Mouse (Mus musculus) cerebellum, postnatal 10 days (tissue): ENCODE data around the gene Zfp830.

Experiments used
- DNase-seq, 2 experiments: peaks; one replicate each; pipeline ENCODE4 v3.0.0; 2021; ENCODE audit warnings: mixed read lengths in 2 of 2

Gene Zfp830

DNA sequence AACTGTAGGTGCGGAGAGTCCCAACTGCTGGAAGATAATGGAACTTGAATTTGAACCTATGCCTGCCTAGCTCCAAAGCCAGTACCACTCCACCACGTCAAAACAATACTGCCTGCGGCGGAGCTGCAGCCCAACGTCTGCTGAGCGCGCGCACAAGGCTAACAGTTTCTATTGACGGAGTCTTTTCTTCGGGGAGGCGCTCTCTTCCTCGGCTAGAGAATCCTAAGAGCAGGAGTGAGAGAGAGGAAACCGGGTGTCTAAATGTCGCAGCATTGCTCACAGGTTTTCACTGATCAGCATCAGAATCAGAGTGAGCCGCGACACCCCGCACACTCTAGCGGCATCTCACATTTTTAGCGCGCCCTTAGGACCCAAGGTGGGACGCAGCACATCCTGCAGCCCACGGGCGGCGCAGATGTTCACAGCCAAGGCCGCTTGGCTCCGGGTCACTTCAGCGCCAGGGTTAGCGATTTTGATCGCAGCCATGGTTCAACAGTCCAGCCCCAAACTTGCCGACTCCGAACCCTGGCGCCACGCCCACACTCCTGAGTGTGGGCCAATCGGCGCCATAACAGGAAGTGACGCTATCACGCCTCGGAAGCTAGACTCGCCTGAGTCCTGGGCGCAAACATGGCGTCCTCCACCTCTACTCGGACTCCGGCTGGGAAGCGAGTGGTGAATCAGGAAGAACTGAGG, at the start of gene Zfp830, which contains the start of gene Cct6b:
TSS of gene Zfp830 (plus strand) at position 604 of the 696 bp plus-strand sequence.
TSS of gene Cct6b (minus strand) at position 580 of the 696 bp plus-strand sequence.
- DNase-seq = peak; percentile 96 to 97

DNA sequence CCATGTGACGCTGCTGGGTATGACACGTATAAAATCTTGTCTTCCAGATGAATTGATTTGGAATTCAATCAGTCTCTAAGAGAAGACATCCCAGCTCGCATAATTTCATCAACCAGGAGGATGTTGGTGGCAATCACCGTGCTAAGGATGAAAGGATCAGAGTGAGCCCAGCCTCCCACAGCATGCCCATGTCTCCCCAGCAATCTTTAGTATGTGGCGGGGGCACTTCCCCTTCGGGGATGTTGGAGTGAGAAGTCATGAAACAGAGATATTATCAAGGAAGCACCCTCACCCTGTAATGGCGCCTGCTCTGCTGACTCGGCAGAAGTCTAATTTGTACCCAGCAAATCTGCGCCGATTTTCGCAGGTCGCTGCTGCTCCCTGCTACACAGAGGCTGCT, 44.9 kb upstream of the Zfp830 start:
- no peak for DNase-seq

DNA sequence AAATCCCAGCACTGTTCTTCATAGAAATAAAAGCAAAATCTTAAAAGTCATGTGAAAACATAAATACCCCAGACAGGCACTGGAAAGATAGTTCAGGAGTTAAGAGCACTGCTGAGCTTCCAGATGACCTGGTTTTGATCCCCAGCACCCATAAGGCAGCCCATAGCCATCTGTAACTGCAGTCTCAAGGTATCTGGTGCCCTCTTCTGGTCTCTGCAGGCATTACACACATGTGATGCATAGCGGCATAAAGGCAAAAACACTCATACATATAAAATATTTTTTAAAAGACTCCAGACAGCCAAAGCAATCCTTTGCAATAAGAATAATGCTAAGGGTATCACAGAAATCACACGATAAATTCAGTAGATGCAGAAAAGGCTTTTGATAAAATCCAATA, 37.3 kb upstream of the Zfp830 start:
- DNase-seq = peak in 1 of 2 experiments; percentile 17

DNA sequence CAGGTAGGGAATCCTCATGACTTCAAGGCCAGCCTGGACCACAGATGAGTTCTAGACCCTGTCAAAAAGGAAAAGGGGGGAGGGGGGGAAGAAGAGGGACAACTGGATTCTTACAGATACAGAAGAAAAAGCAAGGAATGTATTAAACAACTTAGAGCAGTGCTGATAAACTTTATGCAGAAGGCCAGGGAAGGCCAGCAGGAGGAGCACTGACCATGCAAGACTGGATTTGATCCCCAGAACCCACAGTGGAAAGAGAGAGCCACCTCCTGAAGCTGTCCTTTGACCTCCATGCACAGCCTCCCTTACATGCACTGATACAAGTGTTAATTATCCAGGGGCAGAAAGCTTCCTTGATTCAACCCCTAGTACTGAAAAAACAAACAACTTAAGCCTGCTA, 29.9 kb upstream of the Zfp830 start:
- no peak for DNase-seq

DNA sequence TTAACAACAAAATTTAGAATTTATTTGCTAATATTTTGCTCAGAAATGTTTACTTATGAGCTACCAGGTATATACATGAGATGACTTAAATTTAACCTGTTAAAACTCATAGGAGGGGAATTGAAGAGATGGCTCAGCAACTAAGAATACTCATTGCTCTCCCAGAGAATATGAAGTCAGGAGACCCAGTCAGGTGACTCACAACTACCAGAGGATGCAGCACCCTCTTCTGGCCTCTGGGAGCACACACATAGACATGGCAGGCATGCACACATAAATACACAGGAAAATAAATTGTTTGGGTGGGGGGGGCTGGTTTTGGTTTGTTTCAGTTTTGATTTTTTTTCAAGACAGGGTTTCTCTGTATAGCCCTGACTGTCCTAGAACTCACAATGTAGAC, 25.1 kb upstream of the Zfp830 start:
- DNase-seq = no peak

DNA sequence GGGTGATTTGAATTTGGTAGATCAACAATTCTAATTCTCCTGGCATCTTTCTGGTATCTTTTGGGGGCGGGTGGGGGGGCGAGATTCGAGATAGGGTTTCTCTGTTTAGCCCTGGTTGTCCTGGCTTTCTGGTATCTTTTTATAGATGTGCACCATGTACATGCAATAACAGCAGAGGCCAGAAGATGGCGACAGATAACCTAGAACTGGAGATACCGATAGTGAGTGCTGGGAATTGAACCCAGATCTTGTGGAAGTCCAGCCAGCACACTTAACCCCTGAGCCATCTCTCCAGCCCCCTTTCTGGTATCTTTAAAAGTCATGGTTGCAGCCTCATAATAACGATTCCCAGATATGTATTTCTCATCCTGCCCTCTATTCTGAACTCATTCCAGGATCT, 18.0 kb upstream of the Zfp830 start:
- DNase-seq = peak; percentile 42 to 51

DNA sequence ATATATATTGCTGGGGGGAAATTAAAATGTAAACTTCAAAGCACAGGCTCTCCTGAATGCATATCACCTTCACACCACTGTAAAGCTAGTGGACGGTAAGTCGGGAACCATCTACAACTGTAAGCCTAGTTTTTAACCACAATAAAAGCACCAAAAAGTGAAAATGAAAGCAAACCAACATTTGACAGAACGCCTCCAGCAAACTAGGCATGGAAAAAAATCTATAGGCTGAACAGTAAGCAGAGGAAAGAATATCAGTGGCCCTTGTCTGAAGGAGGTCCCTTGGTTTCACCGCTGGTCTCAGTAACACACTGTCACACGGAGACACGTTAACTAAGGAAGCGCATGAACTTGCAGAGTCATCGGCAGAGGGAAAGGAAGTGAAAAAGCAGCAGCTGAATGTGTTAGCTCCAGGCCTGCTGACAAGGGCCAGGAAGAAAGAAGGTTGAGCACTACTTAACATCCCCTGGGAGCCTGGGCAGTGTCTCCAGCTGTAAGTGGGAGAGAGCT, 17.2 kb upstream of the Zfp830 start:
- no peak for DNase-seq

DNA sequence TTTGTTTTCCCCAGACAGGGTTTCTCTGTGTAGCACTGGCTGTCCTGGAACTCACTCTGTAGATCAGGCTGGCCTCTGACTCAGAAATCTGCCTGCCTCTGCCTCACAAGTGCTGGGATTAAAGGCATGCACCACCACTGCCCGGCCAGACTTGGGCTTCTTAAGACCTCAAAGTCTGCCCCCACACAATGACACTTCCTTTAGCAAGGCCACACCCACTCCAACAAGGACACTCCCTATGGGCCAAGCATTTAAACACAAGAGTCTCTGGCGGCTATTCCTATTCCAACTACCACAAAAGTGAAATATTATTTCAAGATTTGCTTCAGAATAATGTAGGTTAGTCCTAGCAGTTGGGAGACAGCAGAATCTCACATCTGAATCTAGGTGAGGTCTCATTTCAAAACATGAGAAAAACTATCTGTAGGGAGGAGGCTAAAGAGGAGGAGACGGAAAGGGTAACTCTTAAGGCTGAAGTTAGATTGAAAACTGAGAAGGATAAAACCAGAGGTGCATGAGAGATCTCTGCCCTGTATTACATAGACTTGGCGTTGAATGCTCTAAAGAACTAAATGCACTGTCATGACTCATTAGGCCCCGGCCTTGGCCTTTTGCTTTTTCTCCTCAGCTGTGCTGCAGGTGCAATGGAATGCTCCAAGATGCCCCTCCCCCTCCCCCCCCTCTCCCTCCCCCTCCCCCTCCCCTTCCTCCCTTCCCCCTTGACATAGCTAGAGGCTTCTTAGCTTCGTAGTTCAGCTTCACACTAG, 11.6 kb upstream of the Zfp830 start:
- no peak for DNase-seq

DNA sequence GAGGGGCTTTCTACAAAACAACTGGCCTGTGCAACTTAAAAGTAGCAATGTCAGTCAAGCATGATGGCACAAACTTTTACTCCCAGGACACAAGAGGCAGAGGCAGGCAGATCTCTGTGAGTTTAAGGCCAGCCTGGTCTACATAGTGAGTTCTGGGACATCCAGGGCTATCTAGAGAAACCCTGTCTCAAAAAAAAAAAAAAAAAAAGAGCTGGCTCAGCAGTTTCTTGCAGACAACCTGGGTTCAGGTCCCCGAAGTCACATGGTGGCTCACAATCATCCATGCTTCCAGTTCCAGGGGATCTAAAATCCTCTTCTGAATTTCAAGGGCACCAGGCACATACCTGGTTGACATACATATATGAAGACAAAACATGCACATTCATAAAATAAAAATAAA, 8.2 kb upstream of the Zfp830 start:
- DNase-seq = no peak

DNA sequence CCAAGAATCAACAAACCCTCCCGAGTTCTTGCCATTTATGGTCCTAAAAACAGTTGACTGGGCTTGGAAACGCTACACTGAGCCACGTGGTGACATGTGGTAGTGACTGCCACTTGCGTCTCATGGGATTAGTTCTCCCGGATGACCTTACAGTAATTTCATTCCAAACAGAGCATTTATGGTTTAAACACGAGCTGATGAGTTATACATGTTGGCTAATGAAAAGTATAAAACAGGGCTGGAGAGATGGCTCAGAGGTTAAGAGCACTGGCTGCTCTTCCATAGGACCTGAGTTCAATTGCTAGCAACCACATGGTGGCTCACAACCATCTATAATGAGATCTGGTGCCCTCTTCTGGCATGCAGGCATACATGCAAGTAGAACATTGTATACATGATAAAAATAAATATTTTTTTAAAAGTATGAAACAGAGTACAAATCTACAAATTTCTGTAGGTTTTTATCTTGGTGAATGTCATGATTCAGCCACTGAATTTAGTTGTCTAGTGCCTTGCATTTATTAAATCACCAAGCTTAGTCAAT, 1.8 kb upstream of the Zfp830 start:
- no peak for DNase-seq

DNA sequence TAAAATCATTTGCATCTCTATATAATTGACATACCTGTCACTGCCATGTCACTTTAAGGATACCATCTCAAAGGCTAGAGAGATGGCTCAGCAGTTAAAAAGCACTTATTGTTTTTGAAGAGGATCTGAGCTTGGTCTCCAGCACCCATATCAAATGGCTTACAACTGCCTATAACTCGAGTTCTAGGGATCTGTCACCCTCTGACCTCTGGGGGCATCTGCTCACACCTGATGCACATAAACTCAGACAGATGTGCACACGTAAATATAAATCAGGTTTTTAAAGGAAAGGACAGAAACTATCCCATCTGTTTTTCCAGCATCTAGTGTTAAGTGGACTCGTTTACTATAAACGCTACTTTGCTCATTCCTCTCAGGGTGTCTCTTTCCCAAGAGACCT, 884 bp upstream of the Zfp830 start:
- no peak for DNase-seq

DNA sequence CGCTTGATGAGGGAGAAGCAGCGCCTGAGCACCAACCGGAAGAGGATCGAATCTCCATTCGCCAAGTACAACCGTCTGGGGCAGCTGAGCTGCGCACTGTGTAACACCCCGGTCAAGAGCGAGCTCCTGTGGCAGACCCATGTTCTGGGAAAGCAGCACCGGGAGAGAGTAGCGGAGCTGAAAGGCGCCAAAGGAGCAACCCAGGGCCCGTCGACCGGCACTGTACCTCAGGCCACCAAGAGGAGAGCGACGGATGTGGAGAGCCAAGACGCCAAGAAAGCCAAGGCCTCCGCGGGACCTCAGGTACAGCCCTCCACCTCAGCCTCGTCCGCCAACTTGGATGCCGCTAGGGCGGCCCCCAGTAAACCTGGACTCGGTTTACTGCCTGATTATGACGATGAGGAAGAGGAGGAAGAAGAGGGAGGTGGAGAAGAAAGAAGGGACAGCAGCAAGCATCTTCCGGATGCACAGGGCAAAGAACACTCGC, 336 bp downstream of the Zfp830 start:
- DNase-seq = no peak

DNA sequence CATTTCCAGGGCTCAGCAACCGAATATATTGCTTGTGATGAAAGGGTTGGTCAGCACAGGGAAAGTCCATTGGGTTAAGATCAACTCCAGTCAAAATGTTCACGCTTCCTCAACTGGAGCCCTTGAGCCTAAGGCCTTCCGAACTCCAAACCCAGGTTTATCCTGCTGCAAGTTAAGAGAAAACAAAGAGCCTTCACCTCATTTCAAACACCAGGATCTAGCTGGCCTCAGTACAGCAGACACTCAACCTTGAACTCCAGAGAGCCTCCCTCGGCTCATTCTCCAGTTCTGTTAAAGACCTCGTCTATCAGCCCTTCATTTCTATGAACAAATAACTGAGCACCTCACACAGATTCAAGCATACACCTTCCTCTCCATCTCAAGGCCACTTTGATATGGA, 16.0 kb downstream of the Zfp830 start:
- DNase-seq = no peak

DNA sequence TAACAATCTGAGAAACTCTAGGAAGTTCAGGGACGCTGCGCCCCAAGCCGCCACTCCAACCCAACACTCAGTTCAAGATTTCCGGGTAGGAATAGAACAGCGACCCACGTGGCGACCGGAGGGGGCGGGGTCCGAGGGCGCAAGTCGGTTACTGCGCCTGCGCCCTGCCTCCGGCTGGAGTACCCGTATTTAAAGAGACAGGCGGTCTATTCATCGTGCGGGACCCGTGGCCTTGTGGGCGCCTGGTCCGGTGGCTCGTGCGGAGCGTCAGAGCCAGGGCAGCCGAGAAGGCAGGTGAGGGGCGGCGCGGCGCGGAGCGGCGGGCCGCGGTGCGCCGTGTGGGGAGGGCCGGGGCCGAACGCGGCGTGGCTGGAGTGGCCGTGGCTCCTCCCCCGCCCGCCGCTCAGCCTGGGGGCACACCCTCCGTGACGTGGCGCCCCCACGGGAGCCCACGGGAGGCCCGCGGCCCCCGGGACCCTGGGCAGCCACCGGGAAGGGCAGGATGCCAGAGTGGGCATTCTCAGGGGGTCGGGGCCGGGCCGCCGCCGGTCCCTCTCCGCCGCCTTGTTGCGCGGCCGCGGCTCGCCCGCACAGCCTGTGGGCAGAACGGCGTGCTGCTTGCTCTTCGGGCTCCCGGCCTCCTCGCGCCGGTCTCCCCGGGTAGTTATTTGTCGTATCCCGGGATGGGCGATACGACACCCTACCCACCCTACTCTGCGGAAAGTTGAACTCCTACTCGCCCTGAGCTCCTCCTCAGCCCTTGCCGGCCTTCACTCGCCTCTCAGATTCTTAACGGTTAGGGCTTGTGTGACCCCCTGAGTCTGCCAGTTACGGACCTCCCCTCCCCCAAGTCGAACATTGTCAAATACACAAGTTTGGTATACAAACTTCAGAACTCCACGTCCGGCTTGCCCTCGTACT, 17.1 kb downstream of the Zfp830 start, which contains the start of gene Lig3:
TSS of gene Lig3 (plus strand) at position 126 of the 921 bp plus-strand sequence.
- DNase-seq = peak; percentile 97 to 98

DNA sequence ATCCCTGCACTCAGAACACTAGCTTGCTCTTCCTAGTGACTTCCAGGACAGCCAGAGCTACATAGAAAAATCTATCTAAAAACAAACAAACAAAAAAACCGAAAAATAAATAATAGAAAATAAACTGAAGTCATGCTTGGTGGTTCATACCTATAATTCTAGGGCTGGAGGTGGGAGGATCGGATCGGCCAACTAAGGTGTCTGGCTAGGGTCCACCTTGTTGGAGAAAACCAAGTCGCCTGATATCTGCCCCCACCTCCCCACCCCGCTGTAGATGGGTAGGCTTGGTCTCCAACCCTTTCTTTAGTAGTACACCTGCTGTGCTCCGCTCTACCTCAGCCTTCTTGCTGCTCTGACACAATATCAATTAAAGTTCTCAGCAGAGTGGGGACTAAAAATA, 18.1 kb downstream of the Zfp830 start:
- DNase-seq = peak in 1 of 2 experiments; percentile 18

DNA sequence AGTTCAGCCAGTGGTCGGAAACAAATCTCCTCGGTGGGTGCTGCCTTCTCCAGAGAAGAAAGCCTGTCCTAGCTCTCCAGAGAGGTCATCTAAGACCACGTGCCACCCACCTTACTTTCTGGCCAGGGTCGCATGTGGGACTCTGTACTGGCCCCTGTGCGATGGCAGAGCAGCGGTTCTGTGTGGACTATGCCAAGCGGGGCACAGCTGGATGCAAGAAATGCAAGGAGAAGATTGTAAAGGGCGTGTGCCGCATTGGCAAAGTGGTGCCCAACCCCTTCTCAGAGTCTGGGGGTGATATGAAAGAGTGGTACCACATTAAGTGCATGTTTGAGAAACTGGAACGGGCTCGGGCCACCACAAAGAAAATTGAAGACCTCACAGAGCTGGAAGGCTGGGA, 19.3 kb downstream of the Zfp830 start:
- DNase-seq = no peak

DNA sequence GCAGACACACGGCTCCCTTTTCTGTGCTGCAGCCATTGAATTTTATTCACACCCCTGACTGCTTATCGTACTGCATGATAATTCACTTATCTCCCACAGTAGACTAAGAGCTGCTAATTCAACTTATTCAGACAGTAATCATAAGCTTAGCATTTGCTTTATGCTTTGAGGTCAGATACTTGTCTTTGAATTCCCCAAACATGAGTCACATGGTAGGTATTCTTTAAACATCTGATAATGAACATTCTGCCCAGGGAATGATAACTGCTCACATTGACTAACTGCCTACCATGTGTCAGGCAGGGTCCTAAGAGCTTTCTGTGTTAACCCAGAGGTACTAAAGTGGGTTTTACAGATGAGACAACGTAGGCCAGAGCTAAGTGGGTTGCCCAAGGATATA, 42.5 kb downstream of the Zfp830 start:
- DNase-seq = no peak

DNA sequence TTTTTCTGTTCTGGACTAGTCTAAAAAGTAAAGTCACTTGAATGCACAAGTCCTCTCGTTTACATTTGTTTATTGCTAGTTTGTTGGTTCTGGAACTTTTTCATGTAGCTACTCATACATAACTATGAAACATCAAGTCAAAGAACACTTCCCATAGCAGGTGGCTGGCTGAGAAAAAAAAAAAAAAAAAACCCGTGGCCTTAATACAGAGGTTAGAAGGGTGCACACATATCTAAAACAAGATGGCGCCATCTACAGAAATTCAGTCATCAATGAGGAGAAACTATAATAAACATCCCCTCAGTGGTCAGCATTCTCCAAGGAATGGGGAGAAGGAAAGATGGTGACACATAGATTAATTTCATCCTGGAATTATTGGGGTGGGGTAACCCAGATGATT, 43.2 kb downstream of the Zfp830 start:
- no peak for DNase-seq

DNA sequence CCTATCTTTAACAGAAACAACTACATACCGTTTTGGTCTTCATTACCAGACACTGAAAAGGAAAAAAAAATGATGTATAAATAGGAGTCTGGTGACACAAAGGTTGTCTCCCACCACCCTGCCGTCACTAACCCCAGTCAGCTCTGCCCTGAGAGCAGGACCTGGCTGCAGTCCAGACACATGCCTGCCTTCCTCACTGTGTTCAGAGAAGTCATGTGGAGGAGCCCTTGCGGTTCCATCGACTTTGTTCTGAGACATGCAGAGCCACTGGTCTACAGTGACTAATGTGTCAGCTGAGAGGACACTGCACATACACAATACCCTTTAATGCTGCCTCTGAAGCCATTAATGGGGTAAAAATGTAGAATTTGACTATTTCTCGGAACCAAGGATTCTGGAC, 44.3 kb downstream of the Zfp830 start:
- peak; percentile 30 to 42 for DNase-seq
